Mouse (Mus musculus) midbrain, embryonic 12.5 days (tissue): ENCODE data around the gene Casq2. TPM values are rescaled to one million over a fixed set of nuclear protein-coding genes. Genes with fewer than 3 reads are reported as not detected.
"Not testable (repeated sequence)": the region's sequence is repeated elsewhere in the genome, so short reads cannot be mapped to it uniquely, and the experiment has no call there.

ENCODE experiments used
- ATAC-seq: fragments of 200-750 bp; cut with Nextera tagmentation; 2 replicates; pipeline ENCODE4 v1.8.0; 2017; ENCODE audit warnings: low read depth, moderate TSS enrichment, moderate library complexity; ENCODE audit not compliant: low FRiP score
- H3K27ac ChIP-seq: fragments of 300-500 bp; sonication (generic); replicated peaks from 2 replicates; pipeline ENCODE4 v1.5.1; 2016; ENCODE audit warnings: mild to moderate bottlenecking
- H3K27me3 ChIP-seq: fragments of 300-500 bp; sonication (generic); 2 replicates; pipeline ENCODE4 v1.6.1; 2016; ENCODE audit warnings: mild to moderate bottlenecking
- H3K36me3 ChIP-seq: fragments of 300-500 bp; sonication (generic); 2 replicates; pipeline ENCODE4 v1.6.1; 2016
- H3K4me1 ChIP-seq: fragments of 300-500 bp; sonication (generic); 2 replicates; pipeline ENCODE4 v1.6.1; 2016
- H3K4me2 ChIP-seq: fragments of 300-500 bp; sonication (generic); replicated peaks from 2 replicates; pipeline ENCODE4 v1.6.1; 2016; ENCODE audit warnings: mild to moderate bottlenecking, moderate library complexity
- H3K4me3 ChIP-seq: fragments of 300-500 bp; sonication (generic); 2 replicates; pipeline ENCODE4 v1.5.1; 2016; ENCODE audit warnings: mild to moderate bottlenecking
- H3K9ac ChIP-seq: fragments of 300-500 bp; sonication (generic); replicated peaks from 2 replicates; pipeline ENCODE4 v1.6.1; 2016; ENCODE audit warnings: mild to moderate bottlenecking, moderate library complexity
- H3K9me3 ChIP-seq: fragments of 300-500 bp; sonication (generic); 2 replicates; pipeline ENCODE4 v1.6.1; 2016; ENCODE audit warnings: mild to moderate bottlenecking
- WGBS: fragments of 180-500 bp; shearing (Covaris S2); methylation state at CpG from one replicate; pipeline ENCODE4 v1.1.7; 2016; 5-methylcytosine and 5-hydroxymethylcytosine counted together
- polyA plus RNA-seq: library from polyadenylated mRNA; unstranded; fragments of >200 nt; fragmentation: Nextera tagmentation; extraction: Ambion mirVana; gene quantifications from 2 replicates; pipeline ENCODE4 v1.2.1, GENCODE M21; 2016

Gene Casq2
- polyA plus RNA-seq, 1 experiment from 2014 or later: 0.13 TPM

DNA sequence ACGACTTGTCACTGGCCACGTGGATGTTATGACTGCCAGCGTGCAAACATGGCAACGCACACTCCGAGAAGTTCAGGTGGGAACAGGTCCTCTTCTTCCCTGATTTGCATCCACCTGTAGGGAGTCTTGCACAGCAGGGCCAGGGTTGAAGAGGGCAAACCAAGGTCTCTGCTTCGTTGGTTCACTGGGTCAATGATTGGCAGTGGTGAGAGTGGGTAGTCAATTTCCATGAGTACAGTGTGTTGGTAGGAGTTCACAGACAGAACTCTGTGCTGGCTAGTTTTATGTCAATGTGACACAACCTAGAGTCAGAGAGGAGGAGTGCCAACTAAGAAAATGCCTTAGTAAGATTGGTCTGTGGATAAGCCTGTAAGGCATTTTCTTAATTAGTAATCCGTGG is 67.9 kb downstream of the Casq2 start:
- no peak for ATAC-seq
- no peak overlapping the region for H3K27ac ChIP-seq
- H3K9me3 ChIP-seq: no peaks in the 10 kb centered on the region
- WGBS: 86% methylated on average over 7 of the region's 7 CpGs
- H3K36me3 ChIP-seq: no peaks in the 10 kb centered on the region
- peaks cover 9% of the 10 kb centered on the region; the same call in 1 of the 2 replicates for H3K4me1 ChIP-seq
- H3K4me2 ChIP-seq: no peak overlapping the region
- H3K4me3 ChIP-seq: no peak overlapping the region
- no peak overlapping the region for H3K9ac ChIP-seq
- peaks cover 47% of the 10 kb centered on the region for H3K27me3 ChIP-seq

DNA sequence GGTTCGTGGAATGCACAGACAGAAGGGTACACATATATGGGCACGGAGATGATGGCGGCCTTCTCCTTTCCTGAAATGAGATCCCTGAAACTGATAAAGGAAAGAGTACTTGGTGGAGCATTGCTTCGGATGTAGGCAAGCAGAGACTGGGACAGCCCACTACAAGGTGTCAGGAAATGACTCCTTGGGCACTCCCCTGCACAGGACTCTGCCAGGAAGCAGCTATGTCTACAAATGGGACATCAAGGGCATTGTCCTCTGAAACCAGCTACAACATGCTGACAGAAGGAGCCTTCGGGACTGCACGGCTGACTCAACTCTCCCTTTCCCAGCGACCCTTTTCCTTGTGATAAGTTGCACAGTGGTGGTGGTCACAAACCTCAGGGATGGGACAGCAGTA is 70.5 kb downstream of the Casq2 start:
- no peak for ATAC-seq
- Histone ChIP-seq H3K36me3 (no peaks in the 10 kb centered on the region), H3K4me3 (no peak overlapping the region), H3K4me1 (peaks cover 9% of the 10 kb centered on the region; the same call in 1 of the 2 replicates), H3K27ac (no peak overlapping the region), H3K27me3 (peaks cover 29% of the 10 kb centered on the region; the same call in 1 of the 2 replicates), H3K9ac (no peak overlapping the region), H3K9me3 (no peaks in the 10 kb centered on the region), H3K4me2 (no peak overlapping the region)
- WGBS: 92% methylated on average over 7 of the region's 7 CpGs

DNA sequence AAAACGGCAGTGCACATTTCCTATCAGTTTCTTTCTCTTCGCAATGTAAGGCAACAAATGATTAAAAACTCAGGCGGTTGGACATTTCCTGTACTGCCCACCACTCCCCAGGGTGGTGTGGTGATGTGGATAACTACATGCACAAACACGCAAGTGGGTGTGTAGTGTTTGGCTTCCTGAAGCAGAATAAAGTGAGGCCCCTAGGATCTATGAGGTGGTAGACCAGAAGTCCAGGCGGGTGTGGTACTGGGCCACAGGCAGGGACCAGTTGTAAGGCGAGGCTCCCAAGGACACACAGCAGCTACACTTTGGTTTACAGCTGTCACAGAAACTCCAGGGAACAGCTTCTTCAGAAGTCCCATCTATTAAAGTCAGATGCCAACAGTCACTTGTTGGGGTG is 71.4 kb downstream of the Casq2 start:
- Histone ChIP-seq H3K27me3 (peaks cover 28% of the 10 kb centered on the region; the same call in 1 of the 2 replicates), H3K9ac (no peak overlapping the region), H3K9me3 (no peaks in the 10 kb centered on the region), H3K36me3 (no peaks in the 10 kb centered on the region), H3K27ac (no peak overlapping the region), H3K4me3 (no peak overlapping the region), H3K4me2 (no peak overlapping the region), H3K4me1 (peaks cover 4% of the 10 kb centered on the region; the same call in 1 of the 2 replicates)
- ATAC-seq: no peak
- 90% methylated on average over 6 of the region's 6 CpGs for WGBS

DNA sequence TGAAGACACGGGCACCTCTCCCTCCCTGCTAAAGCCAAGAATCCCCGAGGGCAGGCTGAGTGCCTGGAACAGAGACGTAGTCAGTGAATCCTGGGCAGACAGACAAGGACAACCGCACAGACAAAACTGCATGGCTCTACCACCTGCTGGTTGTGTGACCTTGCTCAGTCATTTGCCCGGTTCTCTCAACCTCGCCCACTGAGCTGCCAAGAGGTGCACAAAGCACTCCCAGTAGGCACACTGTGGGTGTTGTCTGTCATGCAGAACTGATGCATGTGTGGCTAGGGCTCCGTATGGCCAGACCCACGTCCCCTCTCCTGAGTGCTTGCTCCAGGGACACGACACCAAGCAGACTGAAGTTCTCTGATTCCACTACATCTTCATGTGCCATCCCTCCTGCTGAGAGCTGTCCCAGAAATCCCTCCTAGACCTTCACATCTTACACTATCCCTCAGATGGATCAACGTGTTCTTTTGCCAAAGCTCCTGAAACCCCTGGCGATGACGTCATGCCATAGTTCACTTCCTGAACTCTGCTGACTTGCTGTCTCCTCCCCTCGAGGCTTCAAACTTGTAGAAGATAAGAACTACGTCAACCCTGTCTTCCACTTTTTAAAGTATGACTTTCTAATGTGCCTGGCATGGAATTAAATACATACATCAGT is 72.7 kb downstream of the Casq2 start:
- H3K27ac ChIP-seq: no peak overlapping the region
- H3K36me3 ChIP-seq: no peaks in the 10 kb centered on the region
- no peak overlapping the region for H3K4me2 ChIP-seq
- H3K9ac ChIP-seq: no peak overlapping the region
- peaks cover 21% of the 10 kb centered on the region; the same call in 1 of the 2 replicates for H3K27me3 ChIP-seq
- no peaks in the 10 kb centered on the region for H3K9me3 ChIP-seq
- no peak overlapping the region for H3K4me3 ChIP-seq
- ATAC-seq: no peak
- 81% methylated on average over 14 of the region's 14 CpGs for WGBS
- H3K4me1 ChIP-seq: no peaks in the 10 kb centered on the region

DNA sequence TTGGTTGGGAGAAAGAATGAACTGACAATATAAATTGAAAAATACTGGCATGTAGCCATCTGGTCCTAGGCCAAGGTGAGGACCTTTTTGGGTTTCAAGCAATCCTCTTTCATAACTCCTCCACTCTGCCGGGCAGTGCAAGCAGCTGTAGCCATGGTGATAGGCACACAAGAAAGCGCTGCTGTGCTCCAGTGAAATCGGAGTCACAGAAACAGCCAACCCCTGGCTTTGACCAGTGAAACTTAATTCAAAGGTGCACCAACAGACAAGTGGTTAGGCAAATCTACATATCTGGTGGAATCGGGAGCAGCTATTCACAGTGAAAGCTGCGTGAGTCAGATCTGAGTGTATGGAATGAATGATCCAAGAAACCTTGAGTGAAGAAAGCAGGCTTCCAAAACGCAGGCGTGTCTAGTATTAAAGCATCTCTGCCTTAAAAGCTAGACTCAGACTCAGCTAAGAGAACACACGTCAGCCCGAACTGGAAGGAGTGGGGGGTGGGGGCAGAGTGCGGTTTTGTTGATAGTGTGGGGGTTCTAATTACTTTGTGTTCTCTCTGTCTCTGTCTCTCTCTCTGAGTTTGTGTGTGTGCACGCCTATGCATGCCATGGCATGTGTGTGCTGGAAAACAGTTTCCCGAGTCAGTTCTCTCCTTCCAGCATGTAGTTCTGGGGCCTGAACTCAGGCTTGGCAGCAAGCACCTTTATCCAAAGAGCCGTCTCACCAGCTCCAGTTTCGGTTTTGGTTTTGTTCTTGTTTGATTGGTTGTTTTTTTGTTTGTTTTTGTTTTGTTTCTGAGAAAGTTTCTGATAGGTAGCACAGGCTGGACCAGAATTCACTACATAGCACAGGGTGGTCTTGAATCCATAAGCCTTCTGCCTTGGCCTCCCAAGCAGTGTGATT is 73.5 kb downstream of the Casq2 start:
- Histone ChIP-seq H3K4me3 (no peak overlapping the region), H3K9ac (no peak overlapping the region), H3K4me2 (no peak overlapping the region), H3K27me3 (peaks cover 13% of the 10 kb centered on the region; the same call in 1 of the 2 replicates), H3K4me1 (no peaks in the 10 kb centered on the region), H3K9me3 (no peaks in the 10 kb centered on the region), H3K36me3 (no peaks in the 10 kb centered on the region), H3K27ac (no peak overlapping the region)
- WGBS: 68% methylated on average over 14 of the region's 14 CpGs
- ATAC-seq: peak; percentile 54; the same call in 1 of the 2 replicates

DNA sequence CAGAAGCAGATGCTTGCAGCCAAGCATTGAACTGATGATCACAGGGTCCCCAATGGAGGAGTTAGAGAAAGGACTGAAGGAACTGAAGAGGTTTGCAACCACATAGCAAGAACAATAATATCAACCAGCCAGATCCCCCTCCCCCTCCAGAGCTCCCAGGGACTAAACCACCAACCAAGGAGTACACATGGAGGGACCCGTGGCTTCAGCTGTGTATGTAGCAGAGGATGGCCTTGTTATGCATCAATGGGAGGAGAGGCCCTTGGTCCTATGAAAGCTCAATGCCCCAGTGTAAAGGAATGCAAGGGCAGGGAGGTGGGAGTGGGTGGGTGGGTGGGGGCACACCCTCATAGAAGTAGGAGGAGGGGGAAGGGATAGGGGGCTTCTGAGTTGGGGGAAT is 77.6 kb downstream of the Casq2 start:
- H3K9me3 ChIP-seq, H3K27ac ChIP-seq, H3K9ac ChIP-seq, H3K4me2 ChIP-seq, H3K4me3 ChIP-seq, ATAC-seq, H3K27me3 ChIP-seq, H3K36me3 ChIP-seq: not testable (repeated sequence)
- 85% methylated on average over 1 of the region's 1 CpGs for WGBS
- peaks cover 15% of the 10 kb centered on the region for H3K4me1 ChIP-seq

DNA sequence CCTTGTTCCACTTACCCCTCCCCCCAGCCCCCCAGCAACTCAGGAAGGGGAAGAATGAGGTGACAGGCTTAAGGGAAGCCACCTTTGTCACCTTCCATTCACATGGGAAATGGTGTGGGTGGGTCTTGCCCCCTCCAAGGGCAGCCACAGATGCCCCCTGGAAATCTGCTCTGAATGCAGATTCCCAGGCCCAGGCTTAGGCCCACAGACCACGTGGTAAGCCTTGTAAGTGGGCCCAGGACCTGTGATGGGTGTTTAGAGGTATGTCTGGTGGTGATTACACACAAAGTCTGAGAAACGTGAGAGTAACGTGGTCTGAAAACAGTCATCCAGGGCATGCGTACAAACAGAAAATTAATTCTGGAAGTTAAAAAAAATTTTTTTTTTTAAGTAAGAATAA is 78.7 kb downstream of the Casq2 start:
- Histone ChIP-seq H3K27ac (no peak overlapping the region), H3K9me3 (no peaks in the 10 kb centered on the region), H3K36me3 (no peaks in the 10 kb centered on the region), H3K9ac (no peak overlapping the region), H3K4me1 (peaks cover 18% of the 10 kb centered on the region), H3K4me3 (no peak overlapping the region), H3K27me3 (peaks cover 19% of the 10 kb centered on the region; the same call in 1 of the 2 replicates), H3K4me2 (no peak overlapping the region)
- 63% methylated on average over 4 of the region's 4 CpGs for WGBS
- ATAC-seq: no peak

DNA sequence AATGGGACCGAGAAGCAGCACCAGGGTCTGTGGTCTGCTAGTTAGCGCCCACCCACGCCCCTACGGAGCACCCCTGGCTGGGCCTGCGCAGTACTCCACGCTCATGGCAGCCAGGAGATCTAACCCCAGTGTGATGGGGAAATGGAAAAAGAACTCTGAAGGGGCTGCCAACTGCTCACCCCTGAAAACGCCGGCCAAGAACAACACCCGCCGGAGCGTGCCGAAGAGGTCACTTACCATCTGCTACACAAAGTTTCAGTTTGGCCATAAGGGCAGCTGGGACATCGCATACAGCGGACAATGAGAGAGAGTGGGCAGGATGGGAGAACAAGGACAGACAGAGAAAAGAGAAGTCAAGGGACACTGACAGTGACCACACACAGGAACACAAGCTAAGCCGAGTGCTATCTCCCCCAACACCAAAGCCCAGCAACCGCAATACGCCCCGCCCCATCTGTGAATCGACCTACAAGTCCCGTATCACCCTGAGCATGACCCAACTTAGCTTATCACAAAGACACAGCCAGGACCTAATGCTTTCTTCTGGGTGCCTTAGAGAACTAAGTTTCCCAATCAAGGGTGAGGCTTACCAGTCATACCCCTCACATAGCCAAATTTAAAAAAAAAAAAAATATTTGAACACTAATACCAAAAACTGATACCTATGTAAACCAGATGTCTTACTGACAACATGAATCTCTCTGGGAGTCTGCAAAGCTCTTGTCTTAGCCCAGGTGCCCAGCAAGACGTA is 79.5 kb downstream of the Casq2 start:
- Histone ChIP-seq H3K4me1 (peaks cover 18% of the 10 kb centered on the region), H3K4me2 (no peak overlapping the region), H3K9me3 (no peaks in the 10 kb centered on the region), H3K36me3 (no peaks in the 10 kb centered on the region), H3K27me3 (peaks cover 19% of the 10 kb centered on the region; the same call in 1 of the 2 replicates), H3K27ac (0 out of 2 replicates have a peak overlapping the region, but pooled peaks have one; percentile 15), H3K4me3 (no peak overlapping the region), H3K9ac (no peak overlapping the region)
- 81% methylated on average over 21 of the region's 21 CpGs for WGBS
- no peak for ATAC-seq

DNA sequence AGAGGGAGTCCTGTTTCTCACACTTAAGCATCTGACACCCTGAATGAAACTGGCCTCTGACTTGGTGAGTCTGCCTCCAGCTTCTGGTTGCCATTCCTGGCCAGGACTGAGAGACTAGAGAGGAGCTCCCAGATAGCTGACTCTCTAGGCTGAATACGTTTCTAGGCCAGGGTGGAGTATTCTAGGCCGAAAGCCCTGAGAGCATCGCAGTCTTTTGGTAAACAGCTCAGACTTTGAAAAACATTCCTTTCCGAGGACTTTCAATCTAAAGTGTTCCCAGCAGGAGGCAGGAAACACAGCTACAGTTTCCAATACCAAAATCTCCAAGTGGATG is 80.0 kb downstream of the Casq2 start:
- ATAC-seq: no peak
- peaks cover 19% of the 10 kb centered on the region; the same call in 1 of the 2 replicates for H3K27me3 ChIP-seq
- H3K4me2 ChIP-seq: no peak overlapping the region
- H3K9me3 ChIP-seq: no peaks in the 10 kb centered on the region
- no peak overlapping the region for H3K9ac ChIP-seq
- 56% methylated on average over 4 of the region's 4 CpGs for WGBS
- no peaks in the 10 kb centered on the region for H3K36me3 ChIP-seq
- H3K27ac ChIP-seq: no peak overlapping the region
- peaks cover 18% of the 10 kb centered on the region for H3K4me1 ChIP-seq
- no peak overlapping the region for H3K4me3 ChIP-seq

DNA sequence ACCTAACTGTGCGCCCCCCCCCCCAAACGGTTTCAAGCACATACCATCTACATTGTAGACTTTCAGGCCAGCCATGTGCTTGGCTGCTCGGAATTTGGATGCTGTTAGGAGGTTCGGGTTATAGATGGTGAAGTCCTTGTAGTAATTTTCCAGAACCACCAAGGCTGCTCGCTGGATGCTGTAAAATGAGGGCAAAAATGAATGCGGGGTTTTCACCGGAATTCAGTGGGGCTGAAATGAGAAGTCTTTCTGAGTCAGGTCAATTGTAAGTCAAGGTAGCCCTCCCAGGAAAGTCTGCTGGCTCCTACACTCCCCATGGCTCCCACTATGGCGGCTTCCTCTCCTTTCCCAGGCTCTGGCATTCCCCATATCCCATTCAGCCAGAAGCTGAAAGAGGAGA is 80.6 kb downstream of the Casq2 start:
- ATAC-seq: no peak
- Histone ChIP-seq H3K4me3 (no peak overlapping the region), H3K27me3 (peaks cover 19% of the 10 kb centered on the region; the same call in 1 of the 2 replicates), H3K27ac (no peak overlapping the region), H3K9ac (no peak overlapping the region), H3K9me3 (no peaks in the 10 kb centered on the region), H3K4me1 (peaks cover 18% of the 10 kb centered on the region), H3K36me3 (no peaks in the 10 kb centered on the region), H3K4me2 (no peak overlapping the region)
- WGBS: 78% methylated on average over 8 of the region's 8 CpGs

DNA sequence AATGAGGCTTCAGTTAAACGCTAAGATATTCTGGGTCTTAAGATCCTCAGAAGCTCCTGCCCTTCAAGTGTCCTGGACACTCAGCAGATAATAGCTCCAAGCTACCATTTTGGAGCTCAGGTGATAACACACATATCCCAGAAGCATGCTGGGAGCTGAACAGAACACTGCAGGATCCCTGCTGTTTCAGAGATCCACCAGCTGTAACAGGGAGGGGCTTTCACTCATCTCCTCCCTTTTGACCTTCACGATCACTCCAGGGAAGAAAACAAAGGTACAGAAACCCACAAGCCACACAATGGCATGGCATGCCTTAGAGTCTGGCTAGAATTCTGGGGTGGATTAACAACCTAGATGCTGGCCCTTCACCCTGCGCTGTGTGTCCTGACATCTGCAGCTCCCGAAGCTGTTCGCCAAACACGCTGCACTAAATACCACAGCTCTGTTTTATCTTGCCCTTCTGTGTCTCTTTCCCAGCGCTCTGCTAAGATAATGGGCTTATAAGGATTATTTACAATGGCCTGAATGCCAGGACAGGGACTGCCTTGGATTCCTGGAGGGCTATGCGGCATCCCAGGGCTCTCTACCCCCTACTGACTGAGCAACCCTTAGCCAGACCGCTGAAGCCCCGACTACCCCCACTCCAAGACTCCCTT is 81.5 kb downstream of the Casq2 start:
- Histone ChIP-seq H3K9me3 (no peaks in the 10 kb centered on the region), H3K36me3 (no peaks in the 10 kb centered on the region), H3K27me3 (peaks cover 19% of the 10 kb centered on the region; the same call in 1 of the 2 replicates), H3K4me2 (peak overlapping the region; percentile 30), H3K9ac (peak overlapping the region; percentile 20; the same call in 1 of the 2 replicates), H3K4me3 (0 out of 2 replicates have a peak overlapping the region, but pooled peaks have one; percentile 5), H3K4me1 (peaks cover 18% of the 10 kb centered on the region), H3K27ac (no peak overlapping the region)
- WGBS: 4% methylated on average over 10 of the region's 10 CpGs
- ATAC-seq: no peak
